Mouse (Mus musculus) bone marrow, adult 2 months (tissue): ENCODE results near the gene Hopx.

ENCODE experiments used
- CTCF ChIP-seq: fragments of 200-500 bp; IDR thresholded peaks from 2 replicates; pipeline ENCODE4 v1.5.1; 2011; ENCODE audit warnings: low read length, control low read depth; ENCODE audit not compliant: control insufficient read depth, insufficient read depth
- POLR2A ChIP-seq: fragments of 200-500 bp; IDR thresholded peaks from 2 replicates; pipeline ENCODE4 v1.6.1; 2011; ENCODE audit warnings: low read depth, mild to moderate bottlenecking, control low read depth, low read length, borderline replicate concordance; ENCODE audit not compliant: control insufficient read depth

GRCm38 (mm10) chr5:77130310-77131020 is 15.5 kb upstream of the Hopx start:
- TF ChIP-seq POLR2A, result no peak
- no peak for TF ChIP-seq CTCF
